Mouse (Mus musculus) neural tube, embryonic 11.5 days (tissue): ENCODE data around the gene Ctf2. TPM values are rescaled to one million over a fixed set of nuclear protein-coding genes. Genes with fewer than 3 reads are reported as not detected.
"Not testable (repeated sequence)": the region's sequence is repeated elsewhere in the genome, so short reads cannot be mapped to it uniquely, and the experiment has no call there.

ENCODE experiments used
- ATAC-seq: fragments of 200-750 bp; cut with Nextera tagmentation; 2 replicates; pipeline ENCODE4 v1.8.0; 2017; ENCODE audit warnings: moderate number of reproducible peaks, mild to moderate bottlenecking, moderate TSS enrichment, moderate library complexity; ENCODE audit not compliant: insufficient read depth, low FRiP score, low TSS enrichment
- DNase-seq: peaks from one replicate; pipeline ENCODE4 v3.0.0-alpha.2; 2015; ENCODE audit warnings: low spot score
- H3K27ac ChIP-seq: fragments of 300-500 bp; sonication (generic); 2 replicates; pipeline ENCODE4 v1.5.1; 2014; ENCODE audit warnings: low read depth, mild to moderate bottlenecking, low read length
- H3K27me3 ChIP-seq: fragments of 300-500 bp; sonication (generic); 2 replicates; pipeline ENCODE4 v1.6.1; 2014; ENCODE audit warnings: mild to moderate bottlenecking, low read length, mixed read lengths; ENCODE audit not compliant: control insufficient read depth, insufficient read depth
- H3K36me3 ChIP-seq: fragments of 300-500 bp; sonication (generic); 2 replicates; pipeline ENCODE4 v1.6.1; 2014; ENCODE audit warnings: mild to moderate bottlenecking, low read length, moderate library complexity, mixed read lengths; ENCODE audit not compliant: control insufficient read depth, insufficient read depth
- H3K4me1 ChIP-seq: fragments of 300-500 bp; sonication (generic); 2 replicates; pipeline ENCODE4 v1.6.1; 2014; ENCODE audit warnings: low read length, mixed read lengths; ENCODE audit not compliant: control insufficient read depth, insufficient read depth
- H3K4me2 ChIP-seq: fragments of 300-500 bp; sonication (generic); 2 replicates; pipeline ENCODE4 v1.6.1; 2014; ENCODE audit warnings: low read depth, mild to moderate bottlenecking, moderate library complexity
- H3K4me3 ChIP-seq: fragments of 300-500 bp; sonication (generic); 2 replicates; pipeline ENCODE4 v1.5.1; 2014; ENCODE audit warnings: low read depth, low read length
- H3K9ac ChIP-seq: fragments of 300-500 bp; sonication (generic); 2 replicates; pipeline ENCODE4 v1.6.1; 2014; ENCODE audit warnings: mild to moderate bottlenecking, low read length
- H3K9me3 ChIP-seq: fragments of 300-500 bp; sonication (generic); 2 replicates; pipeline ENCODE4 v1.6.1; 2016; ENCODE audit warnings: low read length; ENCODE audit not compliant: control insufficient read depth
- WGBS: fragments of 180-500 bp; shearing (Covaris S2); extraction: QIAGEN DNeasy Blood & Tissue Kit; methylation state at CpG from one replicate; pipeline ENCODE4 v1.1.7; 2014; 5-methylcytosine and 5-hydroxymethylcytosine counted together
- polyA plus RNA-seq: library from polyadenylated mRNA; unstranded; fragments of >200 nt; fragmentation: Nextera tagmentation; extraction: Ambion mirVana; gene quantifications from 2 replicates; pipeline ENCODE4 v1.2.1, GENCODE M21; 2014

Gene Ctf2
- 0.18 TPM in 1 of 2 replicates, not detected in the other for polyA plus RNA-seq

DNA sequence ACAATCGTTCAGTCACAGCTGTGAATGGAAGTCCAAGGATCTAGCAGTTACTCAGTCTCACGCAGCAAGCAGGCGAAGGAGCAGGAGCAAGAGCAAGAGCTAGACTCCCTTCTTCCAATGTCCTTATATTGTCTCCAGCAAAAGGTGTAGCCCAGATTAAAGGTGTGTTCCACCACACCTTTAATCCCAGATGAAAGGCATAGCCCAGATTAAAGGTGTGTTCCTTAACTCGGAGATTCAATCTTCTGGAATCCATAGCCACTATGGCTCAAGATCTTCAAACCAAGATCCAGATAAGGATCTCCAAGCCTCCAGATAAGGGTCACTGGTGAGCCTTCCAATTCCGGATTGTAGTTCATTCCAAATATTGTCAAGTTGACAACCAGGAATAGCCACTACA is at the start of gene Ctf2:
Gene Ctf2, minus strand, starts transcription at position 101 of the 400 bp plus-strand sequence.
- not testable (repeated sequence) for H3K27me3 ChIP-seq, H3K9ac ChIP-seq, H3K9me3 ChIP-seq, H3K4me1 ChIP-seq, DNase-seq, H3K4me3 ChIP-seq, H3K36me3 ChIP-seq, ATAC-seq, H3K27ac ChIP-seq, H3K4me2 ChIP-seq
- no CpG with 5 or more reads among the region's 5 CpGs for WGBS

DNA sequence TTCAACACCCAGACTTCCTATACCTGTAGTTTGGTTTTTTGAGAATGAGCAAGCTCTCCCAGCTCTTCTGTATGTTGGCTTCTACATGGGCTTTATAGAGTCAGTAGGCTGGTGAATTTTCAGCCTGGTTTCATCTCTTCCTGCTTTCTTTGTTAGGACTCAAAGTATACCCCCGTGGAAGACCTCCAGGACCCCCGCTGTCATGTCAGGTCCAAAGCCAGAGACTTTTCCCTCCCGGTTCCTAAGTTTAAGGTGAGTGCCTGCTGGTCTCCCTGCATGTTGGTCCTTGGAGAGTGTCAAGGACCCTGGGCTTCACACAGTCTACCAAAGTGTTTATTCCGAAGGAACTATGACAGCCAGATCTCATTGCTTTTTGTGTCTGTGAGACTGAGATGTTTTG is 46.4 kb upstream of the Ctf2 start:
- Histone ChIP-seq H3K36me3 (peaks cover 12% of the 10 kb centered on the region), H3K27ac (no peak overlapping the region), H3K9ac (peak overlapping the region; percentile 95), H3K4me1 (peaks cover 6% of the 10 kb centered on the region), H3K27me3 (no peaks in the 10 kb centered on the region), H3K4me2 (peak overlapping the region; percentile 90), H3K4me3 (peak overlapping the region; percentile 78), H3K9me3 (no peaks in the 10 kb centered on the region)
- 80% methylated on average over 4 of the region's 4 CpGs for WGBS
- ATAC-seq: no peak
- no peak for DNase-seq

DNA sequence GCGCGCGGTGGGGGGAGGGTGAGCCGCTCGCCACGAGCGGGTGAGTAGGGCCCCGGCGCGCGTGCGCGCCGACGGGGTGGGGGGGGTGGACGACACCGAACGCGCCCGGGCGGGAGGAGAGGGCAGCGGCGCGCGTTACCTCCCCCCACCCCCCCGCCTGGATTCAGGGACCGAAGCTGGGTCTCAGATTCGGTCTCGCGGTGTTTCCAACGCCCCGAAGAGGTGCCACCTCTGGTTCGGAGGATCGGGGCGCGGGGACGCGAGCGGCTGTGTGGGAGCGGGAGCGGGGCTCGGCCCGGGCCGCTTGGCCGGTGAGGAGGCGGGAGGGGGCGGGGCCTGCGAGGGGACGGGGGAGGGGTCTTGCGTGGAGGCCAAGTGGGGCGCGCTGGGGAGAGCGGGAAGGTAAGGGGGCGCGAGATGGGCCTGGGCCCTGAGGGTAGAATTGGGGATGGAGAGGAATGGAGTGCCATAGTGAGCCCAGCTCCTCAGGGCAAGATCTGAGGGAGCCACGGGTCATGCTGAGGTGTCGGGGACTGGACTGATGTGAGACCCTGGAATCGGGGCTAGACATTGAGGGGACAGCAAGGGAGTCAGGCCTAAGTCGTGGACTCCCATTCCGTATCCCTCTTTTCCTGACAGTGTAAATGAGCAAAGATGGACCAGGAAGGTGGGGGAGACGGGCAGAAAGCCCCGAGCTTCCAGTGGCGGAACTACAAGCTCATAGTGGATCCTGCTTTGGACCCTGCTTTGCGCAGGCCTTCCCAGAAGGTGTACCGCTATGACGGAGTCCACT is 45.7 kb upstream of the Ctf2 start:
- WGBS: 5% methylated on average over 44 of the region's 66 CpGs
- DNase-seq: peak; percentile 73
- H3K9ac ChIP-seq: peak overlapping the region; percentile 95

DNA sequence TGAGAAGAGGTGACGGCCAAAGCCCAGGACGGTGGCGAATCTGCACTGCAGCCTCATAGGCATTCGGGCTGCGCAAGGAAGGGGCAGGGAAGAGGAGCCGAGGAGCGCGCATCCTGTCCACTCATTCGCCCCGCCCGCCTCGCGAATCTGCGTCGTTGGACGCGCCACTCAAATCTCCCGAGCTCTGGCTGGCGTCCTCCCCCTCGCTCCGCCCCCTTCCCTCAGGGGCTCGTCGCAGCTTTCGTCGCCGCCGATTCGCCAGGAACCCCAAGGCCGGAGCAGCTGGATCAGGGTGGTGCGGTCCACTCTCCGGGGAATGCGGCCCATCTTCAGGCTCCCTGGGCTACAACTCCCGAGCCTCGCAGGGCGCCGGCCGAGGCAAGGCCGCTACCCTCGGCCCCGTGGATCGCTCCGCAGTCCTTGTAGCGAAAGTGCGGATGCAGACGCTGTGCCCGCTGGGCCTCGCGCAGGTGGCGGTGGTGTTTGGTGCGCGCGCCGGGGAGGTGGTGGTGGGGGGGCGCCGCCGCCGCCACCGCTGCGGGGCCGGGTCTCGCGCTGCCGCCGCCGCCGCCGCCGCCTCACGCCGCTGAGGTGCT is 45.0 kb upstream of the Ctf2 start:
- ATAC-seq (peak; percentile 88), DNase-seq (peak; percentile 96)
- peak overlapping the region; percentile 95 for H3K9ac ChIP-seq
- H3K36me3 ChIP-seq: peaks cover 10% of the 10 kb centered on the region
- H3K4me2 ChIP-seq: peak overlapping the region; percentile 50
- H3K4me1 ChIP-seq: peaks cover 6% of the 10 kb centered on the region
- H3K9me3 ChIP-seq: no peaks in the 10 kb centered on the region
- 0% methylated on average over 59 of the region's 70 CpGs for WGBS
- peak overlapping the region; percentile 78 for H3K4me3 ChIP-seq
- H3K27me3 ChIP-seq: no peaks in the 10 kb centered on the region
- peak overlapping the region; percentile 93 for H3K27ac ChIP-seq

More for the DNA sequence above, 45.7 kb upstream of the Ctf2 start:
- Histone ChIP-seq H3K4me1 (peaks cover 6% of the 10 kb centered on the region), H3K36me3 (peaks cover 12% of the 10 kb centered on the region), H3K27ac (peak overlapping the region; percentile 93), H3K27me3 (no peaks in the 10 kb centered on the region), H3K9me3 (no peaks in the 10 kb centered on the region), H3K4me3 (peak overlapping the region; percentile 78), H3K4me2 (peak overlapping the region; percentile 90)
- ATAC-seq: peak; percentile 51

DNA sequence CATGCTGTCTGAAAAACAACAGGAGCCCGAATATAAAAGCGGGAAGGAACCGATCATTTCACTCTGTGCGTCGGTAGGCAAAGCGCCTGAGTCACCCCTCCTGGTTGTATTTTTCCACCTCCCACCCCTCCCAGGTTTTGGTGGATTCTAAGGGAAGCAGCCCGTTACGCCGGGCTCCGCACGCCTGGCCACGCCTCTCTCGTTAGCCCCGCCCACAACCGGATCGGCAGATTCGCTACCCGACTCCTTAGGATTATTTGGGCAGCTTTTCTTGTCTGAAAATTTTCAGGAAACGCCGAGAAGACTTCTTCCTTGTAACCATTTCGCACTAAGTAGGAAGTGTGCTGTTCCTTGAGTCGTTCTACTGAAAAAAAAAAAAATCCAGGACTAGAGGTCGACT is 44.5 kb upstream of the Ctf2 start, which contains the start of gene Setd1a:
Gene Setd1a, plus strand, starts transcription at position 245 of the 400 bp plus-strand sequence.
- H3K27ac ChIP-seq: peak within 1 kb of the TSS; percentile 93
- peak within 1 kb of the TSS; percentile 90 for H3K4me2 ChIP-seq
- WGBS: under 1% methylated on average over 23 of the region's 23 CpGs
- H3K36me3 ChIP-seq: peaks cover 10% of the 10 kb centered on the region
- H3K4me3 ChIP-seq: peak within 1 kb of the TSS; percentile 78
- H3K4me1 ChIP-seq: peaks cover 6% of the 10 kb centered on the region
- peak; percentile 89 for DNase-seq
- no peaks in the 10 kb centered on the region for H3K9me3 ChIP-seq
- ATAC-seq: peak; percentile 62
- H3K27me3 ChIP-seq: no peaks in the 10 kb centered on the region
- peak within 1 kb of the TSS; percentile 95 for H3K9ac ChIP-seq

DNA sequence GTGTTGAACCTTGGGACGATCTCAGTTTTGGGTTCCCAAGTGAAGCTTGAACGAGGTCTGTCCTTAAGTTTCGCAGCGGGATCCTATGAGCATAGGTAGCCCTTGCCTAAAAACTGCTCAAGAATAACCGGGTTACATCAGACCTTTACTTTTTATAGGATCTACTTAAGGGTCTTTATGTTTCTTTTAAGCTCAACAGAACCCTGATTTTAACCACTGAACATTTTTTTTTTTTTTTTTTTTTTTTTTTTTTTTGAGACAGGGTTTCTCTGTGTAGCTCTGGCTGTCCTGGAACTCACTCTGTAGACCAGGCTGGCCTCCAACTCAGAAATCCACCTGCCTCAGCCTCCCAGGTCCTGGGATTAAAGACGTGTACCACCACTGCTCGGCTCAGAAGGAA is 43.9 kb upstream of the Ctf2 start:
- not testable (repeated sequence) for ATAC-seq, H3K27me3 ChIP-seq, DNase-seq, H3K9me3 ChIP-seq, H3K4me1 ChIP-seq, H3K36me3 ChIP-seq
- Histone ChIP-seq H3K4me2 (peak overlapping the region; percentile 50), H3K4me3 (peak overlapping the region; percentile 78), H3K27ac (peak overlapping the region; percentile 93; the same call in 1 of the 2 replicates), H3K9ac (peak overlapping the region; percentile 95)
- 82% methylated on average over 7 of the region's 7 CpGs for WGBS

DNA sequence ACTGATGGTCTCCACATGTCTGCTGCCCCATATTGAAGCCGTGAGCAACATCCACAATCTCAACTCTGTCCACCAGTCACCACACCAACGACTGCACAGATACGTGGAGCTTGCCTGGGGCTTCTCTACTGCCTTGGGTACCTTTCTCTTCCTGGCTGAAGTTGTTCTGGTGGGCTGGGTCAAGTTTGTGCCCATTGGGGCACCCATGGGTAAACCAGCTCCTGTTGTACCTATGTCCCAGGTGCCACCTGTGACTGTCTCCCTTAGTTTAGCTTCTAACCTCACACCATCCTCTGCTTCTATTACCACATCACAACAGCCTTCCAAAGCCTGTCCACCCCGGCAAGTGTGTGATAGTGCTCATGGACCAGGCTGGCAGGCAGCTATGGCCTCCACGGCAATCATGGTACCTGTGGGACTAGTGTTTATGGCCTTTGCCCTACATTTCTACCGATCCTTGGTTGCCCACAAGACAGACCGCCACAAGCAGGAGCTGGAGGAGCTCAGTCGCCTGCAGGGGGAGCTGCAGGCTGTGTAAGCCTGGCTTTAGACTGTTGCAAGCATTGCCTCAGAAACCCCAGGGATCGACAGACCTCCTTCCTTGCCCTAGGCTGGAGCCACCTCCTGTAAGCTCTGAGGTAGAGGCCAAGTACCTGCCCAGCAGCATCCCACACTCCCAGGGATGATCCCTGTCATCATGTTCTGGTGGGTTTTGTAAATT is 41.9 kb upstream of the Ctf2 start:
- H3K4me2 ChIP-seq: no peak overlapping the region
- H3K36me3 ChIP-seq: no peaks in the 10 kb centered on the region
- no peaks in the 10 kb centered on the region for H3K27me3 ChIP-seq
- no peak overlapping the region for H3K27ac ChIP-seq
- peak; percentile 73 for DNase-seq
- H3K9me3 ChIP-seq: no peaks in the 10 kb centered on the region
- 39% methylated on average over 9 of the region's 9 CpGs for WGBS
- H3K9ac ChIP-seq: no peak overlapping the region
- no peak for ATAC-seq
- H3K4me3 ChIP-seq: no peak overlapping the region
- H3K4me1 ChIP-seq: peaks cover 15% of the 10 kb centered on the region

DNA sequence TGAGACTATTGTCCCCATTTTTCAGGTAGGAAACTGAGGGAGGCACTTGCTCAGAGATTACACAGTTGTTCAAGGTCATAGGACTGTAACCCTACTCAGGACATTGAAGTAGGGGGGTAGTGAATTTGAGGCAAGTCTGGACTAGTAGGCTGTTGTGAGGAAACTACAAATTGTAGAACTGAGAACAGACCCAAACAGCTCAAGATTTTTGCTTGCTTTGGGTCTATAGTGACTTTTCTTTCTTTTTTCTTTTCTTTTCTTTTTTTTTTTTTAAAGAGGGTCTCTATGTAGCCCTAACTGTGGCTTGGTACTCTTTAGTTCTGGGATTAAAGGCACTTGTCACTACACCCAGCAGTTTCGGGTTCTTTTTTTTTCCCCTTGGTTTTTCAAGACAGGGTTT is 40.6 kb upstream of the Ctf2 start:
- H3K4me2 ChIP-seq: no peak overlapping the region
- WGBS: 93% methylated on average over 1 of the region's 1 CpGs
- DNase-seq: no peak
- peaks cover 13% of the 10 kb centered on the region for H3K4me1 ChIP-seq
- no peak overlapping the region for H3K27ac ChIP-seq
- no peaks in the 10 kb centered on the region for H3K9me3 ChIP-seq
- H3K9ac ChIP-seq: no peak overlapping the region
- no peak overlapping the region for H3K4me3 ChIP-seq
- no peak for ATAC-seq
- peaks cover 4% of the 10 kb centered on the region for H3K36me3 ChIP-seq
- H3K27me3 ChIP-seq: no peaks in the 10 kb centered on the region
